Mouse (Mus musculus) mouse trophoblast stem cell (cell line): ENCODE results near the gene Ttc19.
"Not testable (repeated sequence)": the region's sequence is repeated elsewhere in the genome, so short reads cannot be mapped to it uniquely, and the experiment has no call there.

ENCODE experiments used
- in situ Hi-C, 2 experiments: fragments of 300-500 bp; cut with MseI, MboI; formaldehyde crosslinking; loops; 2 replicates in 1 of 2; 3 replicates in 1 of 2; pipeline ENCODE4 v1.15.1; 2025

Gene Ttc19

DNA sequence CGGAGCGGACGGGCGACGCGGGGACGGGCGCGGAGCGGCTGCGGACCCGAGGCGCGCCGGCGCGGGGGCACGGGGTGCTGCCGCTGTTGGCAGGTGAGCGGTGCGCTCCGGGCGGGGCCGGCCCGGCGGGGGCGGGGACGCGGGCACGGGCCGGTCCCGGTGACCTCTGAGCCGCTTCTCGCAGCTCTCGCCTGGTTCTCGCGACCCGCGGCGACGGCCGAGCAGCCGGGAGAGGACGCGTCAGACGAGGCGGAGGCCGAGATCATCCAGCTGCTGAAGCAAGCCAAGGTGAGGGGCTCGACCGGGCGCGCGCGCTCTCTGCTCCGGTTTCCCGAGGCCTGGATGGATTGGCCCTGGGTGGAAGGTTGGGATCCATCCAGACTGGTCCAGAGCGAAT lies 326 bp downstream of the Ttc19 start:
- in situ Hi-C loops = loop anchor here in 1 of 2 experiments (5.0 kb wide), 1 partner anchor 234 kb away; no protein-coding TSS in a partner anchor

- in situ Hi-C loops = loop anchor here in 1 of 2 experiments (5.0 kb wide), 1 partner anchor 237 kb away; no protein-coding TSS in a partner anchor
Observed at GRCm38 (mm10) chr11:62284020-62284419, 2.7 kb downstream of the Ttc19 start.

GRCm38 (mm10) chr11:62285020-62285419 lies 3.7 kb downstream of the Ttc19 start:
- in situ Hi-C loops = no loop called here

- in situ Hi-C loops = no loop called here
Observed at GRCm38 (mm10) chr11:62287700-62288099, 6.4 kb downstream of the Ttc19 start.

- in situ Hi-C loops = no loop called here
Observed at GRCm38 (mm10) chr11:62294121-62294520, 12.8 kb downstream of the Ttc19 start.

DNA sequence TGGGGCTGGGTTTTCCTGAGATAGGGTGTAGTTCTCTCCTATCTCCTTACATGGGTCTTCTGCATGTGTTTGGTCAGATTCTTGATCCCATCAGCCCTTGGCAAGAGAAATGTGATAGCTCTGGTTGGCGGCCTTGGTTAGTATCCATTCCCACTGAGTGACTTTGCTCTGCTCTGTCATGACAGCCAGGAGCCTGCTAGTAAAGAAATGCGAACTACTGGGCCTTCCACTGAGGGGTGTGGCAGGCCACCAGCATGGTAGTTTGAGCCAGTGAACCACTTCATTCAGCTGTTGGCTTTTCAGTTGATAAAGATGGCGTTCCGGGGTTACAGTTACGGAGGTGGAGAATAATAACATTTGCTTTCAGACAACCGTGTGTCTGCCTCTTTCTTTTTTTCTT lies 17.6 kb downstream of the Ttc19 start:
- in situ Hi-C loops = no loop called here

DNA sequence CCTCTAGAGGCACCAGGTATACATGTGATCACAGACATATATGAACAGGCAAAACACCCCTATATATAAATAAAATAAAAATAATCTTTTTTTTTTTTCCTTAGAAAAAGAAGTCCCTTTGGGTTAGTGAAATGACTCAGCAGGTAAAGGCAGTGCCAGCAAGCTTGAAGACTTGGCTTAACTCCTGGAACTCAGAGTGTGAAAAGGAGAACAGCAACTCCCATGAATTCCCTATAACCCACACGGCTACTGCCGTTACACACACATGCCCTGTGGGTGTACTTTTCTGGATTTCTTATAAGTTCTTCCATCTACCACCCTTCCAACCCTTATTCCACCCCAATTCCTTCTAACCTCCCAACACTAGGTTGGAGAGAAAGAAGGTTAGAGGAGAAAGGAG lies 24.6 kb downstream of the Ttc19 start:
- in situ Hi-C loops = no loop called here

DNA sequence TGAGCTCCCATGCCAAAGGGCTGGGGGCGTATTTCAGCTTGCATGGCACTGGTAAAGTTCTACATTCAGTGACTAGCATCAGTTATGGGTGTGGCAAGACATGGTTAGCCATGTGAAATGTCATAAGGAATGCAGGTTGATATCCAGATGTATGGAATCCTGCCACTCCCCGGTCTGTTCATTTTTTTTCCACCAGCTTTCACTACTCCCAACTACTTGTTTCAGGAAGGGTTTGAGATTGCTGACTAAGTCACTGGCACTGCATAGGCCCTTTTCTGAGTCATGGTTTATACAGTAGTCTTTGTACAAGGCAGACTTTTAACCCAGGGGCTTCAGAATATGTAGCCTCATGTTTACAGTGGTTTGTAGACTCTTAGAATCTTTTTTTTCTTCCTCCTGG lies 28.0 kb downstream of the Ttc19 start:
- in situ Hi-C loops = no loop called here

DNA sequence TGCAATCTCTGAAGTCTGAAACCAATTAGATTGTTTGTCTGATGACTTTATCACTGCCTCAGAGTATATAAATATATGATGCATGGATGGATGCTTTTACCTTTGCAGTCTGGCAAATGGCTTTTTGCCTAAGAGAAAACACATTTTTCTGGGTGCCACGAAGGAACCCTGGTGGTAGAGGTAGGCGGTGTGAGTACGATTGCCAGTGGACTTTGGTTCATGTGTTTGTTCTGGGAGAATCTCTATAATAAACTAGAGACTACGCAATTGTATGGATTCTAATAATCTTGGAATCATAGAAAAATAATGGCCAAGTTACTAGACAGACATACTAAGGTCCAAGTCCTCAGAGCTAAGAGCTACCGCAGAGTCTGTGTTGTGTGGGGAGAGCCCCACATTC lies 33.7 kb downstream of the Ttc19 start:
- in situ Hi-C loops = no loop called here

- in situ Hi-C loops = no loop called here
Observed at GRCm38 (mm10) chr11:62317746-62318145, 36.5 kb downstream of the Ttc19 start.

DNA sequence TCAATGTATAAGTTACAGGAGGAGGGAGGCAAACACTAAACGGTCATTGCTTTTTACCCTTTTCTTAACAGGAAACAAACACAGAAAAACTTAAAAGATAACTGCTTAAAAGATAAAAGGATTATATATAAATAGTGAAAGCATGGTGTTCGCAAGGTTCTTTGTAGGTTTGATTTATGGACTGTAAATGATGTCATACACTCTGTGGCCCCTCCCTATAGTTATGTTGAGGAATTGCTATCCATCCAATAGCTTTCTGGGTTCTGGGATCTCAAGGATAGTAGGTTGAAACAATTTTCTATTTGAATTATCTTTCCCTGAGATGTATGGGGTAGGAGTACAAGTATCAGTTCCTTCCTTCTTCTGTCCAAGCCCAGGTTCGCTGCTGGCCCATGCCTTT lies 38.8 kb downstream of the Ttc19 start:
- in situ Hi-C loops = no loop called here

DNA sequence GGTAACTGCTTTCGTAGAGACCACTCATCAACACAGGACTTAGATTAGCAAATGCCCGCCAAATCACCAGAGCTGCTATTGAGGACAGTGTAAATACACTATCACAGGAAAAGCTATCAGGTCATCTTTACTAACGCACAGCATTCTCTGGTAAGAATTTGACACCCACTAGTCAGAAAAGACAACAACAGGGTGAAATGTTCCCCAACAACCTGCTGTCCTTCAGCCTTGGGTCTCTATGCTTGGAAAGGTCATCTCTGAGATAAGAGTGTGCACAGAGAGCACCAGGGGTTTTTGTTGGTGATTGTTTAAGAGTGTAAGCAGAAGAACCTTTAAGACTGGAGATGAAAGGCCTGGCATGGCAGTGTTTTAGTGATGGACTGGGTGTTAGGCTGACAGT lies 42.4 kb downstream of the Ttc19 start:
- in situ Hi-C loops = no loop called here

DNA sequence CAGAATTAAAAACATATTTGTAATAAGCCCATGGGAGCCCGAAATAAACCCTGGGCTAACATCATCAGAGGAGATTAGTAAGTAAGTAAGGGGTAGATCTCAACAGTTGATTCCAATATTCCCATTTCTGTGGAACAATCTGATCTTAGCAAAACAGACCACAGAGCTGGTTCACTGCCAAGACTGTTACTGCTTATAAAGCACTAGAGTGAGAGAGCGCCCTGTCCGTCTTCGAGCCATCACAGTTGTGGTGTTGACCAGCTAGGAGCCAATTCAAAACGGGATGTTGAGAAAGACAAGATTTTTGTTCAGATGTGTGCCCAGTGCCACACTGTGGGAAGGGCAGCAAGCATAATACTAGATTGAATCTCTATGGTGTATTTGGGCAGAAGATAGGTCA lies 49.9 kb downstream of the Ttc19 start:
- in situ Hi-C loops = no loop called here

DNA sequence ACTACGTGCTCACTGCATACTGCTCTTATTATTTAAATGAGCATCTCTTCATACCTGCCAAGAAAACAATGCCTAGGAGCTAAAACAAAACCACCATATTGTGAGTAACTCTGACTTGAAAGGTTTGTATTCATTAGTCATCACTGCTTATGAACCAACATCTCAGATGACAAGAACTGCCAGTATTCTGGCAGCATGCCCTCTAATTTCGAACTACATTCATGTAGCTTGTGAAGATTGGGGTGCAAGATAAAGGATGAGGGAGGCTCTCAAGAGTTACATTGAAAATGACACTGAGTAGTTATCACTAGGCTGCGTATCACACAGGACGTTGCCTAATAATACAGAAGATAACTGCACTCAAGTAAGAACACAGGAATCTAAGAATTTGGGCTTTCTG lies 51.0 kb downstream of the Ttc19 start:
- in situ Hi-C loops = no loop called here

- in situ Hi-C loops = no loop called here
Observed at GRCm38 (mm10) chr11:62343002-62343401, 61.7 kb downstream of the Ttc19 start.

DNA sequence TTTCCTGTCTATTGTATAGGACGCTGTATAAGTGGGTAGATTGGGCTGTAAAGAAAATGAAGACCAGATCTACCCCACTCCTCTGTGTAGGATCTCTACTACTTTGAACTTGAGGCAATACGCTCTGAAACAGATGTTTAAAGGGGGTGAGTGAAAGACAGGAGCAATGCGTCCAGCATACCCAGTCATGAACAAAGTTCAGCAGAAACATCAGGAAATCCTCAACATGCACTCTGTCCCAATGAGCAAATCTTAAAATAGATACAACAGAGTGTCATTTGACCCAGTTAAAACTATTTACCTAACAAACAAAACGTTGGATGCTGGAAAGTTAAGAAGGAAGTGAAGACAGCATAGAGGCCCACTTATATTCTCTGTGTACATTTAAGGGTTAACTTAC lies 70.7 kb downstream of the Ttc19 start:
- in situ Hi-C loops = no loop called here

GRCm38 (mm10) chr11:62355216-62355615 lies 73.9 kb downstream of the Ttc19 start:
- in situ Hi-C loops = no loop called here

DNA sequence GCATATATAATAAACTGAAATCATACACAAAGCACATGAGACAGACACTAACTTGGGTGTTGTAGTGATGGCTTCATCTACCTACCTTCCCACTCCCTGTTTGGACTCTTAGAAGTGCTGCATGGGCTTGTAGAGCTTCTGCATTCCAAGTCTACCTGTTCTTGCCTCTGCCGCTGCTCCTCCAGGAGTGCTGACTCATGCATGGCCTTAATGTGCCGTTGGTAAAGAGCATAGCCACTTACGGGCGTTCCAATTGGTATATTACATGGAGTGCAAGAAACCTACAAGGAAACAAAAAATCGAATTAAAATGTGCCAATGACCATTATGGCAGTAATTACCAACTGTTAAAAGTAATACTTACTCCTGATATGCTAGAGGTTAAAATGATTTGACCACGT lies 85.6 kb downstream of the Ttc19 start:
- in situ Hi-C loops = no loop called here

DNA sequence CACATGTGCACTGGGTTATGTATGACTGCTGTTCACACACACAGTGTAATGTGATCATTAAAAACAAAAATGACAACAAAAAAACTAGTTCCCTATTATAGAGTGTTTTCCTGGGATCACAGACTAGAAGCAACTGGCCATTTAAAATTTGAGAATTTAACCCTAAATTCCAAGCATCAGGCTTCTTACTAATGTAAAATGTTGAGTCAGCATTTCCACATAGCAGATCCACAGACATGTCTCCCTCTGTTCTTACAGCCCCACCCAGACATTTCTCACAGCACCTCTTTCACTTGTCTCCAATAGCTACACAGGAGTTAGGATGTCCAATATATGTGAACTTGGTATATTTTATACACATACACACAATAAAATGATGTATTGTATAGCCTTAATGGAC lies 88.7 kb downstream of the Ttc19 start:
- in situ Hi-C loops = no loop called here

DNA sequence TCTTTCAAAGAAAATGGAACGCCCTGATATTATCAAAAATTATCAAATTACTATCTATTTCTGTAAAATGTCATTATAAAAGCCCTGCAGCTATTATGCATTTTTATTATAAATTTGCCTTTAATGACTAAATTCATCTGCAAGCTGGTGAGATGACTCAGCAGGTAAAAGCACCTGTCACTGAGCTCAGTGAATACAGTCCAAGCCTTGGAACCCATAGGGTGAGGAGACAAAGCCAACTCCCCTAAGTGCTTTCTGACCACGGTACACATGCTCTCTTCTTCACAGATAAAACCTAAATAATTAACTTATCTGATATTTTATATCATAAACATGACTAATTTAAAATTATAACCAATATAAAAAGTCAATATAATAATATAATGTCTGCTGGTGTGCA lies 90.5 kb downstream of the Ttc19 start:
- in situ Hi-C loops = no loop called here

DNA sequence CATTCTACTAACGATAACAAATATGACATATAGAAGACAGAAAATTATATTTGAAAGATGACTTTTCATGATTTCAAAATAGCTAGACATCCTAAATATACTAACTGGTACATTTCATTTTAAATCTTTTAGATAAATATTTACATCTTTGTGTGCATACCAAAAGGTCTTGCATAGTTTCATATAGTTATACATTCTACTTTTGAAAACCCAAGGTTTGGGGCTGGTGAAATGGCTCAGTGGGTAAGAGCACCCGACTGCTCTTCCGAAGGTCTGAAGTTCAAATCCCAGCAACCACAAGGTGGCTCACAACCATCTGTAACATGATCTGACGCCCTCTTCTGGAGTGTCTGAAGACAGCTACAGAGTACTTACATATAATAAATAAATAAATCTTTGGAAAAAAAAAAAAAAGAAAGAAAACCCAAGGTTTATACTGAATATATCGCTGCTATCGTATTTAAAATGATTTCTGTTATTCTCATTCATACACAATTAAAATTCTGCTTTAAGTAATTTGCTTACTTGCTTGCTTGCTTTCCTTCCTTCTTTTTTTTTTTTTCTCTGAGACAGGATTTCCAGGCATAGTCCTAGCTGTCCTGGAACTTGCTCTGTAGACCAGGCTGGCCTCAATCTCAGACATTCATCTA lies 96.1 kb downstream of the Ttc19 start:
- in situ Hi-C loops = not testable (repeated sequence)
